14 mouse cellular contexts compared by ENCODE assay signal in the genomic region with DNA sequence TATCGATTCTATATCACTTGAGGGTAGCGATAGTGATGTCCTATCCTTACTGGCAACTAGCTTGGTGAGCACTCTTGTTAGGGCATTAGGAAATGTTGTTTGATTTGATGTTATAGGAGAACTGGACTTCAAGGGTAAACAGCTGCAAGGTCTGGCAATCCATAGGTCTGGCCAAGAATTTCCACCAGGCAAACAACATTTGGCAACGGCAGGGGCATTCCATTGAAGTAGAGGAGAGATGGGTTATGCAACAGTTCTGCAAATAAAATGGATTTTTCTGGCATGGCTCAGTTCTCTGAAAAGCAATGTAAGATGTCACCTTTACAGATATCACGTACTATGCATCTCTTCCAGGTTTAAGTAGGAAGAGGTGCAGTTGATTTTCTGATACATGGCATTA. TPM values are rescaled to one million over a fixed set of nuclear protein-coding genes. Genes with fewer than 3 reads are reported as not detected.
DNase-seq lines count a peak whose midpoint lies in the region; ATAC-seq and TF ChIP-seq lines count a peak whose summit lies in the region.
"Had no signal": no experiment of that assay in that cellular context is flagged by ENCODE, and none has a peak within 500 bp of the region (broad histone marks: within the 10 kb centered on the region; RNA-seq: fewer than 3 reads in every experiment).

No protein-coding gene starts in this region.

- peaks cover 27% of the 10 kb centered on the region for H3K4me1 ChIP-seq in liver, embryonic 13.5 days (replicated peaks)
- H3K4me1 ChIP-seq: midbrain, embryonic 15.5 days; neural tube, embryonic 12.5 days had no signal

- H3K27me3 ChIP-seq in liver, embryonic 13.5 days, result no peaks in the 10 kb centered on the region
- H3K27me3 ChIP-seq: midbrain, embryonic 15.5 days; neural tube, embryonic 12.5 days had no signal

- DNase-seq in gastrocnemius, adult 18-20 months (ENCODE audit: low spot score), result peak; percentile 35
- no peak for DNase-seq in gastrocnemius, postnatal 36 days
- peak; percentile 65 to 74 for DNase-seq in lung, adult 18-20 months
- no peak for DNase-seq in lung, postnatal 14 days
- DNase-seq in liver, embryonic 13.5 days, result no peak
- DNase-seq in skeletal muscle tissue, adult 2 months (ENCODE audit: low read depth, low spot score), result peak; percentile 52
- no peak for DNase-seq in layer of hippocampus, adult 18-20 months (ENCODE audit: low spot score in 2 of 2)
- no peak for DNase-seq in left cerebral cortex, adult 2 months (ENCODE audit: extremely low spot score in 1 of 2, low spot score in 2 of 2)
- DNase-seq: cerebellum, adult 8-10 months; kidney, adult 18-20 months; kidney, postnatal 4 days had no signal

- intact Hi-C loops in gastrocnemius, postnatal 36 days (cut with DNase I), result no loop called here
- intact Hi-C loops in left cerebral cortex, adult 2 months (cut with DNase I), result no loop called here

- no peaks in the 10 kb centered on the region for H3K9me3 ChIP-seq in liver, embryonic 13.5 days (replicated peaks)
- H3K9me3 ChIP-seq: midbrain, embryonic 15.5 days; neural tube, embryonic 12.5 days had no signal

- H3K27ac ChIP-seq in liver, embryonic 13.5 days, result no peak overlapping the region
- no peak overlapping the region for H3K27ac ChIP-seq in left cerebral cortex, adult 2 months
- H3K27ac ChIP-seq: hindbrain, embryonic 14.5 days; midbrain, embryonic 15.5 days; neural tube, embryonic 12.5 days had no signal

- H3K4me3 ChIP-seq in liver, embryonic 13.5 days (replicated peaks), result no peak overlapping the region
- no peak overlapping the region for H3K4me3 ChIP-seq in left cerebral cortex, adult 2 months
- H3K4me3 ChIP-seq: midbrain, embryonic 15.5 days; neural tube, embryonic 12.5 days had no signal

- H3K9ac ChIP-seq in liver, embryonic 13.5 days, result no peak overlapping the region
- H3K9ac ChIP-seq: hindbrain, embryonic 14.5 days; midbrain, embryonic 15.5 days; neural tube, embryonic 12.5 days had no signal

- 70% methylated on average over 4 of the region's 4 CpGs for WGBS in liver, embryonic 13.5 days (ENCODE audit: insufficient replicate concordance)

- peak; percentile 19; the same call in 1 of the 2 replicates for ATAC-seq in liver, embryonic 13.5 days (ENCODE audit: low read depth)
- ATAC-seq: midbrain, embryonic 15.5 days had no signal

- TF ChIP-seq CTCF in left cerebral cortex, adult 2 months (IDR thresholded peaks at IDR 0.05), result no peak

- no peaks in the 10 kb centered on the region for H3K36me3 ChIP-seq in liver, embryonic 13.5 days
- H3K36me3 ChIP-seq: midbrain, embryonic 15.5 days; neural tube, embryonic 12.5 days had no signal

- no peak overlapping the region for H3K4me2 ChIP-seq in liver, embryonic 13.5 days
- H3K4me2 ChIP-seq: hindbrain, embryonic 14.5 days; midbrain, embryonic 15.5 days; neural tube, embryonic 12.5 days had no signal

RNA-seq across cellular contexts. Expression of a gene that starts 36.8 kb away (rescaled TPM):
- total RNA-seq in gastrocnemius, adult 18-20 months (2021), result 10 to 100 TPM; 21.8 to 33.8 TPM
- total RNA-seq in gastrocnemius, postnatal 36 days (2021), result 10 to 100 TPM; 20.3 to 27.5 TPM
- 81.9 and 106 TPM in 2 replicates for polyA plus RNA-seq in liver, embryonic 13.5 days (2015; fragmentation: Nextera tagmentation; extraction: Ambion mirVana)
- 10 to 100 TPM; 24.8 to 25.2 TPM for total RNA-seq in layer of hippocampus, adult 18-20 months (2021)
- 10 to 100 TPM; 16.7 to 17.9 TPM for total RNA-seq in left cerebral cortex, adult 2 months (2021)

Comparison
In these comparisons a context has a peak if more than half of its experiments do, and no peak if none do; other contexts are left out.
1. DNase-seq: peak in gastrocnemius, adult 18-20 months (single experiment), lung, adult 18-20 months (2 of 2) and skeletal muscle tissue, adult 2 months (single experiment); none in gastrocnemius, postnatal 36 days (0 of 2), lung, postnatal 14 days (single experiment), liver, embryonic 13.5 days (single experiment), layer of hippocampus, adult 18-20 months (0 of 2) and left cerebral cortex, adult 2 months (0 of 2).